Mouse (Mus musculus) cerebellum, adult 9-10 months (tissue): Measurements from ENCODE around the gene Irs3.

Source experiments
- DNase-seq: peaks from one replicate; pipeline ENCODE4 v3.0.0; 2022

Gene Irs3

GRCm38 (mm10) chr5:137654746-137655145 lies 9.2 kb upstream of the Irs3 start:
- no peak for DNase-seq

GRCm38 (mm10) chr5:137653366-137653765 lies 7.9 kb upstream of the Irs3 start:
- no peak for DNase-seq

GRCm38 (mm10) chr5:137652474-137652873 lies 7.0 kb upstream of the Irs3 start:
- peak; percentile 86 for DNase-seq

- no peak for DNase-seq
Observed at GRCm38 (mm10) chr5:137649669-137650571, 4.4 kb upstream of the Irs3 start.

- no peak for DNase-seq
Observed at GRCm38 (mm10) chr5:137649251-137649650, 3.7 kb upstream of the Irs3 start.

- DNase-seq, result no peak
Observed at GRCm38 (mm10) chr5:137647827-137648601, 2.5 kb upstream of the Irs3 start.

GRCm38 (mm10) chr5:137645091-137645651 lies 343 bp downstream of the Irs3 start:
- no peak for DNase-seq

GRCm38 (mm10) chr5:137644484-137644883 lies 1.0 kb downstream of the Irs3 start:
- no peak for DNase-seq

- DNase-seq, result no peak
Observed at GRCm38 (mm10) chr5:137642886-137643285, 2.6 kb downstream of the Irs3 start.

- no peak for DNase-seq
Observed at GRCm38 (mm10) chr5:137641054-137641453, 4.5 kb downstream of the Irs3 start, which contains the start of gene Sap25. Gene Sap25 (plus strand): TSS chr5:137641334.

GRCm38 (mm10) chr5:137639472-137639871 lies 6.0 kb downstream of the Irs3 start:
- DNase-seq, result no peak

- DNase-seq, result no peak
Observed at GRCm38 (mm10) chr5:137633397-137634084, 12.0 kb downstream of the Irs3 start.

- DNase-seq, result no peak
Observed at GRCm38 (mm10) chr5:137631591-137631990, 13.9 kb downstream of the Irs3 start.

GRCm38 (mm10) chr5:137631171-137631570 lies 14.3 kb downstream of the Irs3 start:
- DNase-seq, result no peak

GRCm38 (mm10) chr5:137630602-137631001 lies 14.9 kb downstream of the Irs3 start:
- DNase-seq, result peak; percentile 38

GRCm38 (mm10) chr5:137629906-137630545 lies 15.5 kb downstream of the Irs3 start:
- peak; percentile 44 for DNase-seq

- peak; percentile 80 for DNase-seq
Observed at GRCm38 (mm10) chr5:137629306-137629721, 16.2 kb downstream of the Irs3 start.

- DNase-seq, result peak; percentile 100
Observed at GRCm38 (mm10) chr5:137628498-137629305, 16.8 kb downstream of the Irs3 start, which contains the start of the genes Fbxo24, Lrch4 and Gm20605. Gene Fbxo24 (minus strand): TSS chr5:137629002. Gene Lrch4 (plus strand): TSS chr5:137629121. Gene Gm20605 (plus strand): TSS chr5:137629175.

- no peak for DNase-seq
Observed at GRCm38 (mm10) chr5:137627991-137628390, 17.5 kb downstream of the Irs3 start.

GRCm38 (mm10) chr5:137623937-137624530 lies 21.5 kb downstream of the Irs3 start:
- no peak for DNase-seq

GRCm38 (mm10) chr5:137615347-137615746 lies 30.2 kb downstream of the Irs3 start:
- DNase-seq, result no peak
